Mouse (Mus musculus): ENCODE measurements at regions not wholly inside any gene's neighbourhood (a gene's known extent, or its start where the extent isn't known, plus 50 kb on each side); places are given as distances from the start of the nearest gene placed in this dataset.
A peak's percentile ranks its signal among the peaks of the same experiment; 100 is the strongest.

- no peaks in the 10 kb centered on the region for H3K9me3 ChIP-seq (ENCODE audit: control insufficient read depth, low read length)
- H3K27ac ChIP-seq (ENCODE audit: low read depth, low read length): no peak overlapping the region
- no peaks in the 10 kb centered on the region for H3K4me1 ChIP-seq (replicated peaks; ENCODE audit: control insufficient read depth, insufficient read depth, low read length)
- no peak overlapping the region for H3K9ac ChIP-seq (ENCODE audit: low read depth, low read length)
- no peaks in the 10 kb centered on the region for H3K27me3 ChIP-seq (replicated peaks; ENCODE audit: control insufficient read depth, insufficient read depth, low read length)
- WGBS: 56% methylated on average over 6 of the region's 6 CpGs
- DNase-seq (ENCODE audit: low spot score) (no peak), ATAC-seq (replicated peaks; ENCODE audit: low FRiP score) (no peak)
- no peak overlapping the region for H3K4me3 ChIP-seq (ENCODE audit: low read depth, low read length)
- no peaks in the 10 kb centered on the region for H3K36me3 ChIP-seq (ENCODE audit: control insufficient read depth, insufficient read depth, low read length)
- no peak overlapping the region for H3K4me2 ChIP-seq
Measured at GRCm38 (mm10) chr10:83995026-83995600, 272.4 kb downstream of the 1500009L16Rik start.

GRCm38 (mm10) chr10:83995913-83996312, 273.2 kb downstream of the 1500009L16Rik start:
- Histone ChIP-seq H3K4me1 (replicated peaks; ENCODE audit: control insufficient read depth, insufficient read depth, low read length) (no peaks in the 10 kb centered on the region), H3K9ac (ENCODE audit: low read depth, low read length) (no peak overlapping the region), H3K27ac (ENCODE audit: low read depth, low read length) (no peak overlapping the region), H3K36me3 (ENCODE audit: control insufficient read depth, insufficient read depth, low read length) (no peaks in the 10 kb centered on the region), H3K27me3 (replicated peaks; ENCODE audit: control insufficient read depth, insufficient read depth, low read length) (no peaks in the 10 kb centered on the region), H3K4me2 (no peak overlapping the region), H3K9me3 (ENCODE audit: control insufficient read depth, low read length) (no peaks in the 10 kb centered on the region), H3K4me3 (ENCODE audit: low read depth, low read length) (no peak overlapping the region)
- 38% methylated on average over 4 of the region's 4 CpGs for WGBS
- ATAC-seq (replicated peaks; ENCODE audit: low FRiP score) (no peak), DNase-seq (ENCODE audit: low spot score) (no peak)

- no peaks in the 10 kb centered on the region for H3K36me3 ChIP-seq (ENCODE audit: control insufficient read depth, insufficient read depth, low read length)
- no peaks in the 10 kb centered on the region for H3K9me3 ChIP-seq (ENCODE audit: control insufficient read depth, low read length)
- H3K4me3 ChIP-seq (ENCODE audit: low read depth, low read length): no peak overlapping the region
- no peak overlapping the region for H3K27ac ChIP-seq (ENCODE audit: low read depth, low read length)
- H3K9ac ChIP-seq (ENCODE audit: low read depth, low read length): no peak overlapping the region
- ATAC-seq (replicated peaks; ENCODE audit: low FRiP score) (no peak), DNase-seq (ENCODE audit: low spot score) (no peak)
- no peaks in the 10 kb centered on the region for H3K4me1 ChIP-seq (replicated peaks; ENCODE audit: control insufficient read depth, insufficient read depth, low read length)
- no peak overlapping the region for H3K4me2 ChIP-seq
- 79% methylated on average over 2 of the region's 2 CpGs for WGBS
- no peaks in the 10 kb centered on the region for H3K27me3 ChIP-seq (replicated peaks; ENCODE audit: control insufficient read depth, insufficient read depth, low read length)
Measured at GRCm38 (mm10) chr10:83996489-83996888, 273.8 kb downstream of the 1500009L16Rik start.

DNA sequence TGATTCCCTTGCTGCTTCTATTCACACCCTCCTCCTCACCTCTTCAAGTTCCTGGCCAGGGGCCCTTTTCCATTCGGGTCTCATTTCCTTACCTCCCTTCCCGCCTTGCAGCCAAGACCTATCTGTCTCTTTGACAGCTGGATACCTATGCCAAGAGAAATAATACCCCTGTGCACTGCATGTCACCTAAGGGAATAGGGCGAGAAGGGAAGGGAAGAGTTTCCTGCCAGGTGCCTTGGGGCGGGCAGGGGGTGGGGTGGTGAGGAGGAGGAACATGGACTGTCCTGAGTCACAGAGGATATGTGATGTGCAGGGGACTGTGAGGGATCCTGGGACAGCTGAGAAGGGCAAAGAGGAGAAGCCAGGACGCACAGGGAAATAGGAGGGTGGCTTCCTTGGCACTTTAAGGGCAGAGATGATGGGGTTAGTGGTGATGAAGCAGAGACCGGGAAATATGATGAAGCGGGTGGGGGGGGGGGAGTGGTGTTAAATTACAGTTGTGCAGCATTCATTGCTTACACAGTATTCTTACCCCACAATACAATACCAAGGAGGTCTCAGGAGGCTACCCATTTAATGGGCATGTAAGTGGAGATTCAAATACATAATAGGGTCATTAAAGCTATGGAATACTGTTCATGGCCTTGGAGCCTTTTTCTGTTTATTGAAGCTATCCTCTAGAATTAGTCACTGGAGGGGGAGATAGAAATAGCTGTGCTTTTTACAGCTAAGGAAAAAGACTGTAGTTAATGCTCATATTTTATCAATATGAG, 278.0 kb downstream of the 1500009L16Rik start:
- DNase-seq (ENCODE audit: low spot score): no peak
- ATAC-seq (replicated peaks; ENCODE audit: low FRiP score): no peak
- Histone ChIP-seq H3K27me3 (replicated peaks; ENCODE audit: control insufficient read depth, insufficient read depth, low read length) (no peaks in the 10 kb centered on the region), H3K9ac (ENCODE audit: low read depth, low read length) (no peak overlapping the region), H3K4me1 (replicated peaks; ENCODE audit: control insufficient read depth, insufficient read depth, low read length) (no peaks in the 10 kb centered on the region), H3K27ac (ENCODE audit: low read depth, low read length) (no peak overlapping the region), H3K4me2 (no peak overlapping the region), H3K9me3 (ENCODE audit: control insufficient read depth, low read length) (no peaks in the 10 kb centered on the region), H3K4me3 (ENCODE audit: low read depth, low read length) (no peak overlapping the region), H3K36me3 (ENCODE audit: control insufficient read depth, insufficient read depth, low read length) (no peaks in the 10 kb centered on the region)
- WGBS: 70% methylated on average over 7 of the region's 7 CpGs

GRCm38 (mm10) chr10:84002744-84003143, 280.1 kb downstream of the 1500009L16Rik start:
- no peak overlapping the region for H3K9ac ChIP-seq (ENCODE audit: low read depth, low read length)
- ATAC-seq (replicated peaks; ENCODE audit: low FRiP score) (no peak), DNase-seq (ENCODE audit: low spot score) (no peak)
- H3K36me3 ChIP-seq (ENCODE audit: control insufficient read depth, insufficient read depth, low read length): no peaks in the 10 kb centered on the region
- H3K4me1 ChIP-seq (replicated peaks; ENCODE audit: control insufficient read depth, insufficient read depth, low read length): no peaks in the 10 kb centered on the region
- no peak overlapping the region for H3K27ac ChIP-seq (ENCODE audit: low read depth, low read length)
- 60% methylated on average over 2 of the region's 2 CpGs for WGBS
- H3K4me2 ChIP-seq: no peak overlapping the region
- H3K27me3 ChIP-seq (replicated peaks; ENCODE audit: control insufficient read depth, insufficient read depth, low read length): no peaks in the 10 kb centered on the region
- no peaks in the 10 kb centered on the region for H3K9me3 ChIP-seq (ENCODE audit: control insufficient read depth, low read length)
- H3K4me3 ChIP-seq (ENCODE audit: low read depth, low read length): no peak overlapping the region

GRCm38 (mm10) chr10:84003601-84004149, 281.0 kb downstream of the 1500009L16Rik start:
- H3K9ac ChIP-seq (ENCODE audit: low read depth, low read length): no peak overlapping the region
- no peaks in the 10 kb centered on the region for H3K27me3 ChIP-seq (replicated peaks; ENCODE audit: control insufficient read depth, insufficient read depth, low read length)
- H3K4me3 ChIP-seq (ENCODE audit: low read depth, low read length): no peak overlapping the region
- no peak overlapping the region for H3K4me2 ChIP-seq
- no peaks in the 10 kb centered on the region for H3K9me3 ChIP-seq (ENCODE audit: control insufficient read depth, low read length)
- DNase-seq (ENCODE audit: low spot score): no peak
- WGBS: 83% methylated on average over 8 of the region's 8 CpGs
- ATAC-seq (replicated peaks; ENCODE audit: low FRiP score): no peak
- H3K4me1 ChIP-seq (replicated peaks; ENCODE audit: control insufficient read depth, insufficient read depth, low read length): no peaks in the 10 kb centered on the region
- H3K27ac ChIP-seq (ENCODE audit: low read depth, low read length): no peak overlapping the region
- no peaks in the 10 kb centered on the region for H3K36me3 ChIP-seq (ENCODE audit: control insufficient read depth, insufficient read depth, low read length)

DNA sequence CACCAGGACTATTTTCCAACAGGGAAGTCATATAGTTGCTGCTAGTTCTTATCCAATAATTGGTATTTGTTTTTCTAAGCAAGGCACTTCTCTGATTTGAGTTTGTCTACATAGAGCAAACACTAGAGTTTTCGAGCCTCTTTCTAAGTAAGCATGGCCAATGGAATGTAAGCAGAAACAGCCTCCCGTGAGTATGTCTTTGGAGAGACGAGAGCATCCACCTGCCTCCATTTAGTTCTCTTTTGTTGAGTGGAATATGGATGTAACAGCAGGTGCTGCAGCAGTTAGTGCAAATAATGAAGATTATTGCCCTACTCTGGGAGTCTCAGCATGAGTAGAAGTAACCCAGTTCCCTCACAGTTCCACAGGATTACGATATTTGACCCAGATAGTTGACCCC, 286.3 kb downstream of the 1500009L16Rik start:
- Histone ChIP-seq H3K36me3 (ENCODE audit: control insufficient read depth, insufficient read depth, low read length) (no peaks in the 10 kb centered on the region), H3K27me3 (replicated peaks; ENCODE audit: control insufficient read depth, insufficient read depth, low read length) (no peaks in the 10 kb centered on the region), H3K4me1 (replicated peaks; ENCODE audit: control insufficient read depth, insufficient read depth, low read length) (no peaks in the 10 kb centered on the region), H3K9me3 (ENCODE audit: control insufficient read depth, low read length) (no peaks in the 10 kb centered on the region), H3K4me3 (ENCODE audit: low read depth, low read length) (no peak overlapping the region), H3K4me2 (no peak overlapping the region), H3K9ac (ENCODE audit: low read depth, low read length) (no peak overlapping the region), H3K27ac (ENCODE audit: low read depth, low read length) (no peak overlapping the region)
- WGBS: 70% methylated on average over 4 of the region's 4 CpGs
- ATAC-seq (replicated peaks; ENCODE audit: low FRiP score): no peak
- DNase-seq (ENCODE audit: low spot score): no peak

GRCm38 (mm10) chr10:84019381-84019780, 296.7 kb downstream of the 1500009L16Rik start:
- Histone ChIP-seq H3K27ac (ENCODE audit: low read depth, low read length) (no peak overlapping the region), H3K36me3 (ENCODE audit: control insufficient read depth, insufficient read depth, low read length) (no peaks in the 10 kb centered on the region), H3K27me3 (replicated peaks; ENCODE audit: control insufficient read depth, insufficient read depth, low read length) (no peaks in the 10 kb centered on the region), H3K4me3 (ENCODE audit: low read depth, low read length) (no peak overlapping the region), H3K9ac (ENCODE audit: low read depth, low read length) (no peak overlapping the region), H3K9me3 (ENCODE audit: control insufficient read depth, low read length) (no peaks in the 10 kb centered on the region), H3K4me1 (replicated peaks; ENCODE audit: control insufficient read depth, insufficient read depth, low read length) (no peaks in the 10 kb centered on the region), H3K4me2 (peak overlapping the region; percentile 40)
- 22% methylated on average over 9 of the region's 9 CpGs for WGBS
- peak; percentile 41 for DNase-seq (ENCODE audit: low spot score)
- no peak for ATAC-seq (replicated peaks; ENCODE audit: low FRiP score)

Data from liver, embryonic 11.5 days (tissue).